Mouse (Mus musculus): ENCODE results near the gene Clcf1. TPM values are rescaled to one million over a fixed set of nuclear protein-coding genes. Genes with fewer than 3 reads are reported as not detected.

Clcf1 gene
- polyA plus RNA-seq (2015; fragmentation: Nextera tagmentation; extraction: Ambion mirVana), result 5.7 and 5.9 TPM in 2 replicates

GRCm38 (mm10) chr19:4214071-4214770, at the start of gene Clcf1, which contains the start of gene AC109138.7:
Gene Clcf1 (plus strand): TSS chr19:4214238.
Gene AC109138.7 (plus strand): TSS chr19:4214357.
- peak within 1 kb of the TSS; percentile 87 for H3K4me3 ChIP-seq (replicated peaks)
- ATAC-seq, result peak; percentile 60
- H3K27ac ChIP-seq, result peak within 1 kb of the TSS; percentile 95
- peaks cover 57% of the 10 kb centered on the region for H3K4me1 ChIP-seq (replicated peaks)
- H3K9me3 ChIP-seq, result no peaks in the 10 kb centered on the region
- H3K27me3 ChIP-seq (replicated peaks), result 0 out of 2 replicates have a peak, but pooled peaks cover 3% of the 10 kb centered on the region
- under 1% methylated on average over 49 of the region's 49 CpGs for WGBS
- peak within 1 kb of the TSS; percentile 91 for H3K4me2 ChIP-seq (replicated peaks)
- H3K36me3 ChIP-seq, result no peaks in the 10 kb centered on the region
- H3K9ac ChIP-seq, result peak within 1 kb of the TSS; percentile 97

- no peak overlapping the region for H3K27ac ChIP-seq
- no peak overlapping the region for H3K9ac ChIP-seq
- peaks cover 12% of the 10 kb centered on the region for H3K4me1 ChIP-seq (replicated peaks)
- H3K36me3 ChIP-seq, result no peaks in the 10 kb centered on the region; the same call in 1 of the 2 replicates
- no peak overlapping the region for H3K4me3 ChIP-seq (replicated peaks)
- no peak overlapping the region for H3K4me2 ChIP-seq (replicated peaks)
- H3K9me3 ChIP-seq, result no peaks in the 10 kb centered on the region
- ATAC-seq, result no peak
- H3K27me3 ChIP-seq (replicated peaks), result no peaks in the 10 kb centered on the region
- WGBS, result 78% methylated on average over 2 of the region's 2 CpGs
Observed at GRCm38 (mm10) chr19:4164721-4165120, 49.3 kb upstream of the Clcf1 start.

- WGBS, result 72% methylated on average over 9 of the region's 9 CpGs
- H3K27me3 ChIP-seq (replicated peaks), result no peaks in the 10 kb centered on the region
- peaks cover 22% of the 10 kb centered on the region for H3K4me1 ChIP-seq (replicated peaks)
- no peaks in the 10 kb centered on the region for H3K9me3 ChIP-seq
- no peak overlapping the region for H3K9ac ChIP-seq
- H3K4me3 ChIP-seq (replicated peaks), result no peak overlapping the region
- no peak overlapping the region for H3K27ac ChIP-seq
- H3K4me2 ChIP-seq (replicated peaks), result no peak overlapping the region
- ATAC-seq, result no peak
- no peaks in the 10 kb centered on the region for H3K36me3 ChIP-seq
Observed at GRCm38 (mm10) chr19:4166678-4167476, 47.2 kb upstream of the Clcf1 start.

GRCm38 (mm10) chr19:4169378-4169784, 44.7 kb upstream of the Clcf1 start:
- peak overlapping the region; percentile 91 for H3K4me2 ChIP-seq (replicated peaks)
- peak overlapping the region; percentile 85 for H3K27ac ChIP-seq
- peak overlapping the region; percentile 46 for H3K4me3 ChIP-seq (replicated peaks)
- WGBS, result under 1% methylated on average over 43 of the region's 43 CpGs
- H3K9ac ChIP-seq, result peak overlapping the region; percentile 69
- no peaks in the 10 kb centered on the region for H3K36me3 ChIP-seq
- no peaks in the 10 kb centered on the region for H3K9me3 ChIP-seq
- ATAC-seq, result peak; percentile 97
- peaks cover 12% of the 10 kb centered on the region for H3K4me1 ChIP-seq (replicated peaks)
- no peaks in the 10 kb centered on the region for H3K27me3 ChIP-seq (replicated peaks)

- no peaks in the 10 kb centered on the region for H3K27me3 ChIP-seq (replicated peaks)
- no peaks in the 10 kb centered on the region for H3K9me3 ChIP-seq
- H3K9ac ChIP-seq, result peak overlapping the region; percentile 69
- H3K36me3 ChIP-seq, result no peaks in the 10 kb centered on the region
- 9% methylated on average over 27 of the region's 27 CpGs for WGBS
- ATAC-seq, result peak; percentile 63
- peak overlapping the region; percentile 91 for H3K4me2 ChIP-seq (replicated peaks)
- H3K4me3 ChIP-seq (replicated peaks), result peak overlapping the region; percentile 46
- H3K4me1 ChIP-seq (replicated peaks), result peaks cover 12% of the 10 kb centered on the region
- peak overlapping the region; percentile 85 for H3K27ac ChIP-seq
Observed at GRCm38 (mm10) chr19:4169810-4170209, 44.2 kb upstream of the Clcf1 start.

- 93% methylated on average over 10 of the region's 10 CpGs for WGBS
- Histone ChIP-seq H3K4me2 (replicated peaks) (no peak overlapping the region), H3K27ac (no peak overlapping the region), H3K9ac (no peak overlapping the region), H3K36me3 (no peaks in the 10 kb centered on the region), H3K9me3 (no peaks in the 10 kb centered on the region), H3K4me1 (replicated peaks) (peaks cover 23% of the 10 kb centered on the region), H3K27me3 (replicated peaks) (no peaks in the 10 kb centered on the region), H3K4me3 (replicated peaks) (no peak overlapping the region)
- ATAC-seq, result no peak
Observed at GRCm38 (mm10) chr19:4170723-4171392, 43.2 kb upstream of the Clcf1 start.

- H3K27ac ChIP-seq, result no peak overlapping the region
- WGBS, result 67% methylated on average over 13 of the region's 13 CpGs
- H3K9ac ChIP-seq, result no peak overlapping the region
Observed at GRCm38 (mm10) chr19:4171393-4172290, 42.4 kb upstream of the Clcf1 start.

GRCm38 (mm10) chr19:4172925-4173324, 41.1 kb upstream of the Clcf1 start:
- Histone ChIP-seq H3K9me3 (no peaks in the 10 kb centered on the region), H3K4me2 (replicated peaks) (no peak overlapping the region), H3K36me3 (no peaks in the 10 kb centered on the region), H3K27ac (no peak overlapping the region), H3K9ac (peak overlapping the region; percentile 40; the same call in 1 of the 2 replicates), H3K4me1 (replicated peaks) (peaks cover 25% of the 10 kb centered on the region), H3K4me3 (replicated peaks) (no peak overlapping the region), H3K27me3 (replicated peaks) (no peaks in the 10 kb centered on the region)
- no peak for ATAC-seq
- WGBS, result 58% methylated on average over 11 of the region's 11 CpGs

More at GRCm38 (mm10) chr19:4171393-4172290, 42.4 kb upstream of the Clcf1 start:
- no peaks in the 10 kb centered on the region for H3K36me3 ChIP-seq
- H3K4me2 ChIP-seq (replicated peaks), result no peak overlapping the region
- H3K4me3 ChIP-seq (replicated peaks), result no peak overlapping the region
- no peaks in the 10 kb centered on the region for H3K27me3 ChIP-seq (replicated peaks)
- no peak for ATAC-seq
- H3K4me1 ChIP-seq (replicated peaks), result peaks cover 25% of the 10 kb centered on the region
- H3K9me3 ChIP-seq, result no peaks in the 10 kb centered on the region

- Histone ChIP-seq H3K36me3 (no peaks in the 10 kb centered on the region), H3K9me3 (no peaks in the 10 kb centered on the region), H3K4me3 (replicated peaks) (0 out of 2 replicates have a peak within 1 kb of the TSS, but pooled peaks have one; percentile 3), H3K4me2 (replicated peaks) (peak within 1 kb of the TSS; percentile 54), H3K27ac (no peak within 1 kb of the TSS), H3K27me3 (replicated peaks) (no peaks in the 10 kb centered on the region), H3K9ac (peak within 1 kb of the TSS; percentile 14), H3K4me1 (replicated peaks) (peaks cover 17% of the 10 kb centered on the region)
- 4% methylated on average over 11 of the region's 11 CpGs for WGBS
- peak; percentile 87 for ATAC-seq
Observed at GRCm38 (mm10) chr19:4175368-4175947, 38.6 kb upstream of the Clcf1 start, which contains the start of gene Carns1. Gene Carns1 (minus strand): TSS chr19:4175479.

GRCm38 (mm10) chr19:4180411-4180810, 33.6 kb upstream of the Clcf1 start:
- Histone ChIP-seq H3K9me3 (no peaks in the 10 kb centered on the region), H3K36me3 (no peaks in the 10 kb centered on the region), H3K4me1 (replicated peaks) (peaks cover 18% of the 10 kb centered on the region), H3K27ac (no peak overlapping the region), H3K9ac (no peak overlapping the region), H3K4me2 (replicated peaks) (no peak overlapping the region), H3K27me3 (replicated peaks) (no peaks in the 10 kb centered on the region), H3K4me3 (replicated peaks) (no peak overlapping the region)
- WGBS, result 86% methylated on average over 7 of the region's 7 CpGs
- ATAC-seq, result no peak

- WGBS, result 33% methylated on average over 3 of the region's 3 CpGs
- Histone ChIP-seq H3K9me3 (no peaks in the 10 kb centered on the region), H3K4me1 (replicated peaks) (peaks cover 12% of the 10 kb centered on the region), H3K27ac (no peak overlapping the region), H3K27me3 (replicated peaks) (no peaks in the 10 kb centered on the region), H3K36me3 (no peaks in the 10 kb centered on the region), H3K4me2 (replicated peaks) (no peak overlapping the region), H3K4me3 (replicated peaks) (no peak overlapping the region), H3K9ac (no peak overlapping the region)
- ATAC-seq, result peak; percentile 44
Observed at GRCm38 (mm10) chr19:4181892-4182291, 32.1 kb upstream of the Clcf1 start.
